Mouse (Mus musculus): ENCODE data around the gene Tdpoz3.
"Not testable (repeated sequence)": the region's sequence is repeated elsewhere in the genome, so short reads cannot be mapped to it uniquely, and the experiment has no call there.

The Tdpoz3 gene

GRCm38 (mm10) chr3:93825720-93826119, at the start of gene Tdpoz3:
Gene Tdpoz3 (plus strand): TSS chr3:93826020.
- POLR2A ChIA-PET, CTCF ChIA-PET: not testable (repeated sequence)

- POLR2A ChIA-PET, CTCF ChIA-PET: not testable (repeated sequence)
These were observed 29.7 kb upstream of the Tdpoz3 start, which contains the start of gene Tdpoz4 for GRCm38 (mm10) chr3:93796098-93796497. Gene Tdpoz4 (plus strand): TSS chr3:93796398.

GRCm38 (mm10) chr3:93813341-93813740, 12.5 kb upstream of the Tdpoz3 start:
- POLR2A ChIA-PET, CTCF ChIA-PET: not testable (repeated sequence)

- POLR2A ChIA-PET, CTCF ChIA-PET: not testable (repeated sequence)
These were observed 33.1 kb downstream of the Tdpoz3 start for GRCm38 (mm10) chr3:93858957-93859356.

- CTCF ChIA-PET = interaction anchor here in 1 of 4 experiments (0.6 kb wide), 1 partner anchor 12 kb away, joined by 3 read pairs; no protein-coding TSS in a partner anchor
- POLR2A ChIA-PET = not testable (repeated sequence)
These were observed 44.8 kb downstream of the Tdpoz3 start for GRCm38 (mm10) chr3:93870635-93871034.
